Mouse (Mus musculus) lung, embryonic 14.5 days (tissue): ENCODE results near the gene Qrich2. TPM values are rescaled to one million over a fixed set of nuclear protein-coding genes. Genes with fewer than 3 reads are reported as not detected.
"Not testable (repeated sequence)": the region's sequence is repeated elsewhere in the genome, so short reads cannot be mapped to it uniquely, and the experiment has no call there.

Experiments
- ATAC-seq: fragments of 200-750 bp; cut with Nextera tagmentation; 2 replicates; pipeline ENCODE4 v1.8.0; 2017; ENCODE audit warnings: mild to moderate bottlenecking, moderate TSS enrichment, moderate library complexity; ENCODE audit not compliant: insufficient read depth
- DNase-seq: peaks from one replicate; pipeline ENCODE4 v3.0.0-alpha.2; 2015
- H3K27ac ChIP-seq: fragments of 300-500 bp; sonication (generic); 2 replicates; pipeline ENCODE4 v1.5.1; 2014; ENCODE audit warnings: low read depth, mild to moderate bottlenecking, moderate library complexity
- H3K27me3 ChIP-seq: fragments of 300-500 bp; sonication (generic); 2 replicates; pipeline ENCODE4 v1.6.1; 2014; ENCODE audit warnings: low read length, control low read depth; ENCODE audit not compliant: insufficient read depth
- H3K36me3 ChIP-seq: fragments of 300-500 bp; sonication (generic); 2 replicates; pipeline ENCODE4 v1.6.1; 2014; ENCODE audit warnings: control low read depth; ENCODE audit not compliant: insufficient read depth
- H3K4me1 ChIP-seq: fragments of 300-500 bp; sonication (generic); 2 replicates; pipeline ENCODE4 v1.6.1; 2014; ENCODE audit warnings: antibody characterized with exemption, control low read depth; ENCODE audit not compliant: insufficient read depth
- H3K4me2 ChIP-seq: fragments of 300-500 bp; sonication (generic); 2 replicates; pipeline ENCODE4 v1.6.1; 2014; ENCODE audit warnings: mild to moderate bottlenecking
- H3K4me3 ChIP-seq: fragments of 300-500 bp; sonication (generic); 2 replicates; pipeline ENCODE4 v1.5.1; 2014; ENCODE audit warnings: low read depth, low read length
- H3K9ac ChIP-seq: fragments of 300-500 bp; sonication (generic); 2 replicates; pipeline ENCODE4 v1.6.1; 2014
- H3K9me3 ChIP-seq: fragments of 300-500 bp; sonication (generic); 2 replicates; pipeline ENCODE4 v1.6.1; 2016; ENCODE audit warnings: low read depth, low read length, control low read depth
- CTCF ChIP-seq: IDR thresholded peaks from 2 replicates; pipeline ENCODE4 v1.5.1; 2016; ENCODE audit warnings: antibody characterized with exemption, low read depth
- WGBS: fragments of 180-500 bp; shearing (Covaris S2); extraction: QIAGEN DNeasy Blood & Tissue Kit; methylation state at CpG from one replicate; pipeline ENCODE4 v1.1.7; 2014; 5-methylcytosine and 5-hydroxymethylcytosine counted together
- polyA plus RNA-seq: library from polyadenylated mRNA; unstranded; fragments of >200 nt; fragmentation: Nextera tagmentation; extraction: Ambion mirVana; gene quantifications from 2 replicates; pipeline ENCODE4 v1.2.1, GENCODE M21; 2014

The Qrich2 gene
- polyA plus RNA-seq, 1 experiment from 2014 or later: 0.45 TPM

- Histone ChIP-seq H3K4me2 (no peak overlapping the region), H3K36me3 (peaks cover 100% of the 10 kb centered on the region), H3K4me1 (no peaks in the 10 kb centered on the region), H3K4me3 (no peak overlapping the region), H3K27me3 (no peaks in the 10 kb centered on the region), H3K9ac (no peak overlapping the region), H3K27ac (no peak overlapping the region), H3K9me3 (no peaks in the 10 kb centered on the region)
- TF ChIP-seq CTCF: no peak
- DNase-seq (no peak), ATAC-seq (no peak)
- 93% methylated on average over 15 of the region's 15 CpGs for WGBS
These were observed 11.2 kb upstream of the Qrich2 start for GRCm38 (mm10) chr11:116477160-116477759.

DNA sequence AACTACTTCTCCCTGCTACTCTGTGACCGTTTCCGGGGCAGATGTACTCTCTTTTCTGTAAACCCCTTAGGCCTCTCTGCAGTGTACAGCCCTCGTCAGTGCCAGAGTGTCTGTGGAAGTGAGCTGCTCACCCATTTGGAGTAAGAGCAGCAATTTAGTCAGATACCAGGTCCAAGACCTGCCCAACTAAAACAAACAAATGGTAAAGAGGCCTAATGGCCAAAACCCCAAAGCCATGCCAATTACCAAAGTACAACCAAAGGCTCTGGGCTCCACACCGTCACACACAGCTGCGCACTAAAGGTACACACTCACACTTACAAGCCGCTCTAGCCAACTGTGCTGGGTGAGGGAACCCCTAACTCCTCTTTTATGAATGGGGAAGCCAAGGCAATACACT lies 10.7 kb upstream of the Qrich2 start:
- Histone ChIP-seq H3K36me3 (peaks cover 100% of the 10 kb centered on the region), H3K4me1 (no peaks in the 10 kb centered on the region), H3K27ac (no peak overlapping the region), H3K27me3 (no peaks in the 10 kb centered on the region), H3K4me3 (no peak overlapping the region), H3K9ac (no peak overlapping the region), H3K9me3 (no peaks in the 10 kb centered on the region), H3K4me2 (no peak overlapping the region)
- no peak for DNase-seq
- ATAC-seq: no peak
- WGBS: 90% methylated on average over 6 of the region's 6 CpGs
- no peak for TF ChIP-seq CTCF

DNA sequence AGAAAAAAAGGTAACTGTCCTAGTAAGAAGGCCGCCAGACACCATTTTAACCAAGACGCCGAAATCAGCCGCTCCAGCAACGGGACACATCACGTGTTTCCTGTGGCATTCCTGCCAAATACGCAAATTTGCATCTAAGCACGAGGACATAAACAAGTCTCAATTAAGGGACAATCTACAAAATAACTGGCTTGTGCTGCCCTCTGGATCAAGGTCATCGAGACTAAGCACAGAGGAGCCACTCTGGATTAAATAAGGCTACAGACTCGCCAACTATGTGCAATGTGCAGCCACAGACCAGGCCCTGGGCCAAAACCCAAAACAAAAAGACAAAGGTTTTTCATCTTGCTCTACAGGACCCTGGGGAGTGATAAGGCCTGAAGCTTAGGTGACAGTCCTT lies 10.0 kb upstream of the Qrich2 start:
- H3K9me3 ChIP-seq: no peaks in the 10 kb centered on the region

DNA sequence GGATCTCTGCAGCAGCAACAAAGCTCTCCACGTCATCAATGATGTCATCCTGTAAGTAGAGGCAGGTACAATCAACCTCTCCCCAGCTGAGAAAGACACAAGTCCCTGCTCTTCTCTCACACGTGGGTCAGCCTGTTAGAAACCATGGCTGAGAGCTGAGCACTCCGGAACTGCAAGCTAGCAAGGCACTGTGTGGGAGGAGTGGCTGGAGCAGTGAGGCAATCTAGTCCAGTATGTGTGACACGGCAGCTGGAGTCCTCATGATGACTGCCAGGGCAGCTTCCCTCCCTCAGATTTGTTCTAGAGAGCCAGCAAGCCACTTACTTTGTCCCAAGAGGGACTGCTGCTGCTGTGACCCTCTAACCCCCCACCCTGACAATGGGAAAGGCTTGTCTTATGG lies 6.2 kb upstream of the Qrich2 start:
- Histone ChIP-seq H3K4me1 (no peaks in the 10 kb centered on the region), H3K4me2 (no peak overlapping the region), H3K4me3 (no peak overlapping the region), H3K9ac (no peak overlapping the region), H3K9me3 (no peaks in the 10 kb centered on the region), H3K36me3 (peaks cover 76% of the 10 kb centered on the region), H3K27ac (no peak overlapping the region), H3K27me3 (no peaks in the 10 kb centered on the region)
- no peak for DNase-seq
- ATAC-seq: no peak
- TF ChIP-seq CTCF: no peak
- 72% methylated on average over 4 of the region's 4 CpGs for WGBS

More for the DNA sequence above, 10.0 kb upstream of the Qrich2 start:
- 91% methylated on average over 10 of the region's 10 CpGs for WGBS
- no peak overlapping the region for H3K4me3 ChIP-seq
- TF ChIP-seq CTCF: no peak
- no peak overlapping the region for H3K27ac ChIP-seq
- no peaks in the 10 kb centered on the region for H3K27me3 ChIP-seq
- H3K36me3 ChIP-seq: peaks cover 100% of the 10 kb centered on the region
- H3K4me2 ChIP-seq: no peak overlapping the region
- H3K9ac ChIP-seq: no peak overlapping the region
- no peaks in the 10 kb centered on the region for H3K4me1 ChIP-seq
- DNase-seq (no peak), ATAC-seq (no peak)

DNA sequence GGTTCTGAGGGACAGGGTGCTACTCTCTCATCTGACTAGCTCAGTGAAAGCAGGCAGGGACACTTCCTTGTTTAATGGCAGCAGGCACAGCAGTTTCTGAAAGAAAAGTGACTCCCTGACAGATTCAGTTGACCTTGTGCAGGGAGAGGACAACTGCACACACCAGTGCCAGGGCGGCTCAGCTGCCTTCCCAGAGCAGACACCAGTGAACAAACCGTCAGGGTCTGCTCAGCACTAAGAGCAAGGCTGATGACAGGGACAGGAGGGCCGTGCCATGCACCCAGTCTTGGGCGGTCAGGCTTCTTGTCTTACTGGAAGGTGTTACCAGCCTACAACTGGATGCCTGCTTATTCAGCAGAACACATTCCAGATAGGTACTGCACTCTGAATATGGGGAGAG lies 4.9 kb upstream of the Qrich2 start:
- H3K4me3 ChIP-seq: no peak overlapping the region
- no peak overlapping the region for H3K9ac ChIP-seq
- H3K36me3 ChIP-seq: peaks cover 62% of the 10 kb centered on the region
- no peak overlapping the region for H3K4me2 ChIP-seq
- H3K27ac ChIP-seq: no peak overlapping the region
- WGBS: 87% methylated on average over 4 of the region's 4 CpGs
- ATAC-seq (no peak), DNase-seq (no peak)
- no peak for TF ChIP-seq CTCF
- no peaks in the 10 kb centered on the region for H3K9me3 ChIP-seq
- no peaks in the 10 kb centered on the region for H3K27me3 ChIP-seq
- H3K4me1 ChIP-seq: no peaks in the 10 kb centered on the region

GRCm38 (mm10) chr11:116470249-116470648 lies 4.2 kb upstream of the Qrich2 start:
- ATAC-seq: no peak

DNA sequence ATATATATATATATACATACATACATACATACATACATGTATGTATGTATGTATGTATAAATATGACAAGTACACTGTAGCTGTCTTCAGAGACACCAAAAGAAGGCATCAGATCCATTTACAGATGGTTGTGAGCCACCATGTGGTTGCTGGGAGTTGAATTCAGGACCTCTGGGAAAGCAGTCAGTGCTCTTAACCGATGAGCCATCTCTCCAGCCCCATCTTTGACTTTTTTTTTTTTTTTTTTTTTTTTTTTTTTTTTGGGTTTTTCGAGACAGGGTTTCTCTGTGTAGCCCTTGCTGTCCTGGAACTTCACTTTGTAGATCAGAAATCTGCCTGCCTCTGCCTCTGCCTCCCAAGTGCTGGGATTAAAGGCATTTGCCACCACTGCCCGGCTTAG lies 2.3 kb upstream of the Qrich2 start:
- DNase-seq, H3K4me2 ChIP-seq, H3K27ac ChIP-seq, H3K4me1 ChIP-seq, H3K27me3 ChIP-seq, H3K4me3 ChIP-seq, H3K9ac ChIP-seq, ATAC-seq, H3K9me3 ChIP-seq: not testable (repeated sequence)
- WGBS: 73% methylated on average over 3 of the region's 3 CpGs
- H3K36me3 ChIP-seq: peaks cover 37% of the 10 kb centered on the region

More at GRCm38 (mm10) chr11:116470249-116470648, 4.2 kb upstream of the Qrich2 start:
- WGBS: 85% methylated on average over 3 of the region's 3 CpGs
- no peaks in the 10 kb centered on the region for H3K9me3 ChIP-seq
- TF ChIP-seq CTCF: no peak
- no peak overlapping the region for H3K4me3 ChIP-seq
- H3K27me3 ChIP-seq: no peaks in the 10 kb centered on the region
- H3K9ac ChIP-seq: no peak overlapping the region
- H3K4me1 ChIP-seq: no peaks in the 10 kb centered on the region
- H3K27ac ChIP-seq: no peak overlapping the region
- peaks cover 56% of the 10 kb centered on the region for H3K36me3 ChIP-seq
- no peak for DNase-seq
- no peak overlapping the region for H3K4me2 ChIP-seq

- Histone ChIP-seq H3K9me3 (no peaks in the 10 kb centered on the region), H3K4me2 (no peak overlapping the region), H3K4me3 (no peak overlapping the region), H3K27ac (no peak overlapping the region), H3K9ac (no peak overlapping the region), H3K27me3 (no peaks in the 10 kb centered on the region), H3K36me3 (no peaks in the 10 kb centered on the region), H3K4me1 (no peaks in the 10 kb centered on the region)
- TF ChIP-seq CTCF: peak; percentile 91
- DNase-seq (peak; percentile 90), ATAC-seq (peak; percentile 82)
- WGBS: 2% methylated on average over 2 of the region's 2 CpGs
These were observed 2.2 kb downstream of the Qrich2 start for GRCm38 (mm10) chr11:116463833-116464232.
